Comparison of ENCODE assay signal across 22 mouse cellular contexts in the genomic region with DNA sequence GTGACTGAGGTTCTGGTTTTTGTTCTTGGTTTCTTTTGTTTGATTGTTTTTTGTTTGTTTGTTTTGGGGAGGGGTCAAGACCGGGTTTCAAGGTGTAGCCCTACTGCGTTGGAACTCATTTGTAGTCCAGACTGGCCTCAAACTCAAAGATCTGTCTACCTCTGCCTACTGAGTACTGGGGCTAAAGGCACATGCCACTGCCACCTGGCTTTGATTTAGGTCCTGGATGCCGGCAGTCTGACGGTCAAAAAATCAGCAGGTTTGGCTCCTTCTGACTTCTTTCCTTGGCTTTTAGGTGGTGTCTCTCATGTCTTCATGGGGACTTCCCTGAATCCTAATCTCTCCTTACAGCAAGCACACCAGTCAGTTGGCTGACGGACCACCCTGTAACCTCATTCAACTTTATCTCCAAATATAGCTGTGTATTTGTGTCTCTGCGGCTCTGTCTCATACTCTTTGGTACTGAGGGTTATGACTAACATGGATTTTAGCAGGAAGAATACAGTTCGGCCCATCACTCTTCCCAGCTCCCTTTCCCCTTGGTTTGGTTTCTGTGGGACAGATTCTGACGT. TPM values are rescaled to one million over a fixed set of nuclear protein-coding genes. Genes with fewer than 3 reads are reported as not detected.
DNase-seq lines count a peak whose midpoint lies in the region; ATAC-seq lines count a peak whose summit lies in the region.
"Had no signal": no experiment of that assay in that cellular context is flagged by ENCODE, and none has a peak within 500 bp of the region (broad histone marks: within the 10 kb centered on the region; RNA-seq: fewer than 3 reads in every experiment).

No protein-coding gene starts in this region.

- H3K4me2 ChIP-seq in heart, embryonic 12.5 days, result peak overlapping the region; percentile 28; the same call in 1 of the 2 replicates
- H3K4me2 ChIP-seq in liver, embryonic 12.5 days, result peak overlapping the region; percentile 88
- H3K4me2 ChIP-seq: embryonic facial prominence, embryonic 15.5 days; forebrain, embryonic 13.5 days; hindbrain, embryonic 14.5 days; limb, embryonic 13.5 days had no signal

- no peak for ATAC-seq in heart, embryonic 12.5 days (ENCODE audit: insufficient number of reproducible peaks, low FRiP score)
- ATAC-seq in liver, embryonic 12.5 days, result no peak
- ATAC-seq in megakaryocyte-erythroid progenitor cell, adult 5-6 weeks (replicated peaks; ENCODE audit: low FRiP score, low TSS enrichment, poor library complexity, severe bottlenecking), result peak; percentile 47
- ATAC-seq: forebrain, embryonic 13.5 days; Patski had no signal

- no peak for DNase-seq in heart, adult 11 months
- DNase-seq in c-Kit-positive CD71-positive TER-119-negative erythroid progenitor cells, embryonic 14.5 days (ENCODE audit: low read depth), result peak; percentile 60
- no peak for DNase-seq in left cerebral cortex, adult 11 months (ENCODE audit: low spot score)
- no peak for DNase-seq in spleen, postnatal 36 days (ENCODE audit: low spot score in 2 of 2)
- DNase-seq: adrenal gland, postnatal 10 days; cerebellum, adult 9-10 months; gastrocnemius, postnatal 10 days; heart, adult 2 months; heart, postnatal 14 days; kidney, adult 9 months; kidney, postnatal 36 days; midbrain, embryonic 14.5 days; thymus, postnatal 36 days had no signal

- peaks cover 18% of the 10 kb centered on the region for H3K4me1 ChIP-seq in heart, embryonic 12.5 days (replicated peaks)
- H3K4me1 ChIP-seq in liver, embryonic 12.5 days, result peaks cover 63% of the 10 kb centered on the region

- no peak overlapping the region for H3K27ac ChIP-seq in heart, embryonic 12.5 days (ENCODE audit: poor library complexity, severe bottlenecking)
- peak overlapping the region; percentile 95 for H3K27ac ChIP-seq in liver, embryonic 12.5 days
- H3K27ac ChIP-seq: embryonic facial prominence, embryonic 15.5 days; forebrain, embryonic 13.5 days; heart, adult 2 months; hindbrain, embryonic 14.5 days; limb, embryonic 13.5 days; macrophage had no signal

- no peak overlapping the region for H3K9ac ChIP-seq in heart, embryonic 12.5 days
- H3K9ac ChIP-seq in liver, embryonic 12.5 days, result peak overlapping the region; percentile 95
- H3K9ac ChIP-seq: embryonic facial prominence, embryonic 15.5 days; forebrain, embryonic 13.5 days; hindbrain, embryonic 14.5 days; limb, embryonic 13.5 days had no signal

- H3K36me3 ChIP-seq in heart, embryonic 12.5 days, result peaks cover 13% of the 10 kb centered on the region
- H3K36me3 ChIP-seq in liver, embryonic 12.5 days, result peaks cover 55% of the 10 kb centered on the region

- 75% methylated on average over 8 of the region's 8 CpGs for WGBS in heart, embryonic 12.5 days
- 41% methylated on average over 8 of the region's 8 CpGs for WGBS in liver, embryonic 12.5 days (ENCODE audit: insufficient replicate concordance)

- H3K9me3 ChIP-seq in heart, embryonic 12.5 days (replicated peaks), result peaks cover 5% of the 10 kb centered on the region; the same call in 1 of the 2 replicates
- H3K9me3 ChIP-seq in liver, embryonic 12.5 days (replicated peaks), result no peaks in the 10 kb centered on the region
- H3K9me3 ChIP-seq: embryonic facial prominence, embryonic 15.5 days; forebrain, embryonic 13.5 days had no signal

- H3K4me3 ChIP-seq in heart, embryonic 12.5 days, result no peak overlapping the region
- H3K4me3 ChIP-seq in liver, embryonic 12.5 days, result peak overlapping the region; percentile 85
- H3K4me3 ChIP-seq: embryonic facial prominence, embryonic 15.5 days; forebrain, embryonic 13.5 days; heart, adult 2 months; limb, embryonic 13.5 days had no signal

- H3K27me3 ChIP-seq in heart, embryonic 12.5 days (replicated peaks), result no peaks in the 10 kb centered on the region
- H3K27me3 ChIP-seq in liver, embryonic 12.5 days (replicated peaks), result no peaks in the 10 kb centered on the region
- H3K27me3 ChIP-seq: embryonic facial prominence, embryonic 15.5 days; forebrain, embryonic 13.5 days; limb, embryonic 13.5 days; Patski had no signal

RNA-seq across cellular contexts. Expression of a gene that starts 4.1 kb away (rescaled TPM):
- polyA plus RNA-seq in heart, embryonic 12.5 days (2016; fragmentation: Nextera tagmentation; extraction: Ambion mirVana), result 88.2 and 90.8 TPM in 2 replicates
- polyA plus RNA-seq in liver, embryonic 12.5 days (2016; fragmentation: Nextera tagmentation; extraction: Ambion mirVana), result 113 and 120 TPM in 2 replicates
- 84.0 and 105 TPM in 2 replicates for total RNA-seq in megakaryocyte-erythroid progenitor cell, adult 5-6 weeks (2014; fragmentation: Nextera tagmentation)
- 56.1 and 59.7 TPM in 2 replicates for total RNA-seq in megakaryocyte-erythroid progenitor cell, adult 5-6 weeks (2017)

RNA-seq across cellular contexts. Expression of a gene that starts 4.5 kb away (rescaled TPM):
- 34.9 and 37.2 TPM in 2 replicates for polyA plus RNA-seq in heart, embryonic 12.5 days (2016; fragmentation: Nextera tagmentation; extraction: Ambion mirVana)
- polyA plus RNA-seq in liver, embryonic 12.5 days (2016; fragmentation: Nextera tagmentation; extraction: Ambion mirVana), result 106 and 107 TPM in 2 replicates
- total RNA-seq in megakaryocyte-erythroid progenitor cell, adult 5-6 weeks (2014; fragmentation: Nextera tagmentation), result 75.4 and 82.3 TPM in 2 replicates
- total RNA-seq in megakaryocyte-erythroid progenitor cell, adult 5-6 weeks (2017), result 97.2 and 145 TPM in 2 replicates
